Mouse (Mus musculus): ENCODE measurements around the gene Pecam1.
"Not testable (repeated sequence)": the region's sequence is repeated elsewhere in the genome, so short reads cannot be mapped to it uniquely, and the experiment has no call there.

Pecam1 gene

GRCm38 (mm10) chr11:106627692-106628091 is 122.7 kb downstream of the Pecam1 start:
- DNase-seq (ENCODE audit: low spot score): peak; percentile 74

GRCm38 (mm10) chr11:106625577-106625976 is 124.9 kb downstream of the Pecam1 start:
- DNase-seq (ENCODE audit: low spot score): no peak

GRCm38 (mm10) chr11:106623629-106624028 is 126.8 kb downstream of the Pecam1 start:
- no peak for DNase-seq (ENCODE audit: low spot score)

GRCm38 (mm10) chr11:106622056-106622455 is 128.4 kb downstream of the Pecam1 start:
- no peak for DNase-seq (ENCODE audit: low spot score)

GRCm38 (mm10) chr11:106618768-106619167 is 131.7 kb downstream of the Pecam1 start:
- DNase-seq (ENCODE audit: low spot score): not testable (repeated sequence)

- DNase-seq (ENCODE audit: low spot score): no peak
These were observed 132.4 kb downstream of the Pecam1 start for GRCm38 (mm10) chr11:106617821-106618580.

GRCm38 (mm10) chr11:106615561-106615960 is 134.9 kb downstream of the Pecam1 start:
- no peak for DNase-seq (ENCODE audit: low spot score)

- peak; percentile 33 for DNase-seq (ENCODE audit: low spot score)
These were observed 136.1 kb downstream of the Pecam1 start for GRCm38 (mm10) chr11:106614339-106614645.

- no peak for DNase-seq (ENCODE audit: low spot score)
These were observed 136.6 kb downstream of the Pecam1 start for GRCm38 (mm10) chr11:106613638-106614338.

- DNase-seq (ENCODE audit: low spot score): peak; percentile 98
These were observed 137.3 kb downstream of the Pecam1 start, which contains the start of gene Tex2 for GRCm38 (mm10) chr11:106612961-106613637. TSS of gene Tex2 (minus strand) at chr11:106613423.

- DNase-seq (ENCODE audit: low spot score): peak; percentile 67
These were observed 138.0 kb downstream of the Pecam1 start for GRCm38 (mm10) chr11:106612209-106612960.

GRCm38 (mm10) chr11:106609731-106610130 is 140.7 kb downstream of the Pecam1 start:
- DNase-seq (ENCODE audit: low spot score): no peak

GRCm38 (mm10) chr11:106607316-106607715 is 143.1 kb downstream of the Pecam1 start:
- DNase-seq (ENCODE audit: low spot score): no peak

- no peak for DNase-seq (ENCODE audit: low spot score)
These were observed 144.4 kb downstream of the Pecam1 start for GRCm38 (mm10) chr11:106606042-106606441.
